Mouse (Mus musculus) E14TG2a.4 (cell line): ENCODE measurements at regions not wholly inside any gene's neighbourhood (a gene's known extent, or its start where the extent isn't known, plus 50 kb on each side); places are given as distances from the start of the nearest gene placed in this dataset.

Experiments
- H3K27me3 ChIP-seq: 2 replicates; pipeline ENCODE4 v1.6.1; 2014; ENCODE audit warnings: low read length, control low read depth; ENCODE audit not compliant: insufficient read depth
- H3K36me3 ChIP-seq: 2 replicates; pipeline ENCODE4 v1.6.1; 2014; ENCODE audit warnings: low read length, control low read depth; ENCODE audit not compliant: insufficient read depth
- H3K4me1 ChIP-seq: replicated peaks from 2 replicates; pipeline ENCODE4 v1.6.1; 2014; ENCODE audit warnings: low read depth, low read length, control low read depth
- H3K4me3 ChIP-seq: replicated peaks from 2 replicates; pipeline ENCODE4 v1.5.1; 2014; ENCODE audit warnings: mild to moderate bottlenecking, low read length
- H3K9me3 ChIP-seq: 2 replicates; pipeline ENCODE4 v1.6.1; 2014; ENCODE audit warnings: low read length, control low read depth
- CTCF ChIP-seq: conservative IDR thresholded peaks from 2 replicates; pipeline ENCODE4 v1.5.1; 2014; ENCODE audit warnings: low read length
- NANOG ChIP-seq: IDR thresholded peaks from 2 replicates; pipeline ENCODE4 v1.6.1; 2014; ENCODE audit warnings: borderline replicate concordance, low read length, mixed read lengths
- POU5F1 ChIP-seq: IDR thresholded peaks from 2 replicates; pipeline ENCODE4 v1.6.1; 2014; ENCODE audit warnings: low read length, borderline replicate concordance

DNA sequence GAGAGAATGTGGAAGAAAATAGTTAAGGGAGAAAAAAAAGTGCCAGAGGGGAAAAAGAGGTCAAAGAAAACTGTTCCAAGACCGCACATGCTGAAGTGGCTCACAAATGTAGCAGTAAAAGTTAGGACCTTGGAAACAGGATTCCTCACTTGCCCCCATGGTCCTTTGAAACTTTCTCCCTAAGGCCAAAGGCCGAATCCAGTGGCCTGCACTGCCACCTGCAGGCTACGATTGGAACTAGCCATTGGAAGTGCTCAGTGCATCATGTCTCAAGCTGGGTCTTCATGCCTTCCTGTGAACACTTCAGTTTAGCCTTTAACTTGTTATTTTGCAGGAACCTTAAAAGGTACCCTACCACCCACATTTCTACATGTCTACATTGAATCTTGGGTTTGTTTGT lies 56.3 kb upstream of the Mctp2 start:
- no peaks in the 10 kb centered on the region for H3K27me3 ChIP-seq
- no peak overlapping the region for H3K4me3 ChIP-seq
- no peaks in the 10 kb centered on the region for H3K36me3 ChIP-seq
- no peaks in the 10 kb centered on the region for H3K9me3 ChIP-seq
- H3K4me1 ChIP-seq, result peaks cover 11% of the 10 kb centered on the region
- TF ChIP-seq POU5F1 (no peak), CTCF (peak; percentile 92), NANOG (no peak)

DNA sequence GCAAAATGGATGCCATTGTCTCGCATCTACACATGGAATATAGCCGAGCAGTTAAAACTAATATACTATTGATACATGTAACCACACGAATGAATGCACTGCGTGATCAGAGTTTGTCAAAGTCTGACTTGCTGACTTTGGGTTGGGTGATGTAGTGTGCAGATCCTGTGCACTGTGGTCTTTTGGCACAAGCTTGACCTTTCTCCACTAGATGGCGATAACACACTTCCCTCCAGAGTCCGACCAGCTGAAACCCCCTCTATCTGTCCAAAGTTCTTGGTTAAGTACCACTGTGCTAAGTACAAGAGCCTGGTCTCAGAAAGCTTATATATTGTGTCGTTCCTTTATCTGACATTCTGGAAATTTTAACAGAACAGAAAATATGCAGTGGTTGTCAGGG lies 84.9 kb upstream of the Mctp2 start:
- H3K36me3 ChIP-seq, result no peaks in the 10 kb centered on the region

DNA sequence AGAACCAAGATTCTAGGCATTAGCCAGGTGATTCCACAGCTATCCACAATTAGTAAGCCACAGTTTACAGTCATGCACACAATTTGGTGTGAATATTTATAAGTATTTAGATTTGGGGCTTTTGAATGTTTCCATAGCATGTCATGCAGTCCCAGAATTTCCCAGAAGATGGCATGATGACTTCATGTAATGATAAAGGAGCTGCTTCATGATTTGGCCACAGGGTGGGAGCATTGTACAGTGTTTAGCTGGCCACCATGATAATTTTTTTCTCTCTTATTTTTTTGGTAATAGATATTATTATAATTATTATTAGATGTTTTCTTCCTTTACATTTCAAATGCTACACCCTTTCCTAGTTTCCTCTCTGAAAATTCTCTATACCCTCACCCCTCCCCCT lies 93.6 kb upstream of the Mctp2 start:
- Histone ChIP-seq H3K4me1 (no peaks in the 10 kb centered on the region), H3K27me3 (no peaks in the 10 kb centered on the region), H3K36me3 (no peaks in the 10 kb centered on the region), H3K4me3 (no peak overlapping the region), H3K9me3 (no peaks in the 10 kb centered on the region)
- TF ChIP-seq POU5F1 (no peak), CTCF (peak; percentile 61)

More for the DNA sequence above, 84.9 kb upstream of the Mctp2 start:
- H3K9me3 ChIP-seq, result no peaks in the 10 kb centered on the region
- no peak overlapping the region for H3K4me3 ChIP-seq
- H3K4me1 ChIP-seq, result no peaks in the 10 kb centered on the region
- H3K27me3 ChIP-seq, result no peaks in the 10 kb centered on the region
- TF ChIP-seq NANOG (no peak), CTCF (peak; percentile 73), POU5F1 (no peak)

DNA sequence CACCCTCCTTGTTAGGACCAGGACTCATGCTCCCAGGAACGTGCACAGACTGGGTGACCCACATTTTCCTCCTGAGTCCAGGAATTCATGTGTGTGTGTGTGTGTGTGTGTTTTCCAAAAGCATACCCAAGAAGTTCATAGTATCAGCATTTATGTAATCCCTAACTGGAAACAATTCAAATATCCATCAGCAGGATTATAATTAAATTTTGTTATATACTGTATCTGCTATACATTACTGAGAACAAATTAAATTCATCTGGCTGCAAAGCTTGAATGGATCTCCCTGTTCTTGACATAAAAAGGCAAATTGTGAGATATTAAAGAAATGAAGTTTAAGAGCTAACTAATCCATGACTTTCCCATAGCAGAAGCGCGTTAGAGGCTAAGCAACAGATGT lies 99.7 kb upstream of the Mctp2 start:
- no peak overlapping the region for H3K4me3 ChIP-seq
- no peaks in the 10 kb centered on the region for H3K4me1 ChIP-seq
- no peaks in the 10 kb centered on the region for H3K27me3 ChIP-seq
- TF ChIP-seq CTCF (no peak), POU5F1 (no peak), NANOG (no peak)
- H3K9me3 ChIP-seq, result no peaks in the 10 kb centered on the region
- no peaks in the 10 kb centered on the region for H3K36me3 ChIP-seq

DNA sequence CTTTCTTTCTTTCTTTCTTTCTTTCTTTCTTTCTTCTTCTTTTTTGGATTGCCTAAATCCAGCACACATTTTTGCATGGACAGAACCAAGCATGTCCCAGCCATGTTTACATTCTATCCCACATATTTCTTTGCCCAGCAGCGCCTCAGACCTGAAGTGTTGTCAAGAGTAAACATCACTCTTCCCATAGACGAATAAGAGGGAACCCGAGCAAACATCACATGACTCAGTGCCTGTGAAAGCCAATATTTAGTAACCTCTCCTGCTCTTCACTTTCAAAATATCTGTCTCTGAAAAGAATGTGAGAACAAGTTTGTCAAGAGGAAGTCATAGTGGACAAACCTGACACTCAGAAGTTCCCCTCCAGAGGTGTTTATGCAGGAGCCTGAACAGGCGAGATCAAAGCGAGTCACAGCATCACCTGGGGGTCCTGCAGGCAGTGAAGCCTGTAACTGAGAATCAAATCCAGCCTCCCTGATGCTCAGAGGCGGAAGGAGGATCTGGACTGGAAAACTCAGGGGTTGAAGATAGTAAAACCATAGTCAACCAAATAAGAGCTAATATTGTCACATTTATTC lies 102.1 kb upstream of the Mctp2 start:
- H3K36me3 ChIP-seq, result no peaks in the 10 kb centered on the region
- no peak for TF ChIP-seq CTCF
- TF ChIP-seq POU5F1, result no peak
- no peak for TF ChIP-seq NANOG
- no peaks in the 10 kb centered on the region for H3K9me3 ChIP-seq
- H3K27me3 ChIP-seq, result no peaks in the 10 kb centered on the region
- no peak overlapping the region for H3K4me3 ChIP-seq
- H3K4me1 ChIP-seq, result no peaks in the 10 kb centered on the region

DNA sequence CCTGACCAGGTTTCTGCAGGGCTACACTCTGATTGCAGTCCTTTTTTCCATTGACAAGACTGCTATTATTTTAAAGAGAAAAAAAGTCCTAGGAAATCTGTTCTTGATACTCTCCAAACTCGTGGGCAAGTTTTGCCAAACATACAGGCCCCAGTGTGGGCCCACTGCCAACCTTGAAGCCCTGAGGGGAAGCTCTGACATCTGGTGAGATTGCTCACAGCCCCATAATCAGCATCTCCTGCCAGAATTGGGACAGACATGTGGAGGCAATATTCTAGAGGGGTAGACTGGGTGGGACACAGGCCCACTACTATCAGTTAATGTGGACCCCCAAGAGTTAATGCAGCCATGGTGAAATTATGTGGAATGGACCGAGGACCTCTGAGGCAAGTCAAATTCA lies 132.1 kb upstream of the Mctp2 start:
- no peaks in the 10 kb centered on the region for H3K27me3 ChIP-seq
- TF ChIP-seq NANOG, result no peak
- TF ChIP-seq POU5F1, result no peak
- TF ChIP-seq CTCF, result no peak
- H3K36me3 ChIP-seq, result no peaks in the 10 kb centered on the region
- H3K4me3 ChIP-seq, result no peak overlapping the region
- H3K4me1 ChIP-seq, result no peaks in the 10 kb centered on the region
- no peaks in the 10 kb centered on the region for H3K9me3 ChIP-seq

DNA sequence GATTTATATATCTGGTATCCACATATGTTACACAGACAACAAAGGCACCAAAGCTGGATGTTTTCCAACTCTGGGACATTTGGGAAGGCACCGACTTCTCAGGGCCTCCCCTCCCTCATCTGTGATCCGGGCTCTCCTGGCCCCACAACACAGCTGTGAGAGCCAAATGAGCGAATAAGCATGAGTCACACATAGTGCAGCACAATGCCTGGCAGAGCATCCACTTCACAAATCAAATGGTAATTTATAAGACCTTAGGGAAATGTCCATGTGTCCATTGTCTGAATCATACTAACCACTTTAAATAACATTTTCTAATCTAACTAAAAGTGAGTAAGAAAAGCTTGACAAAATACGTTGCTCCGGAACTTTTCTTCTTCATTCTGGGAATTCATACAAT lies 135.6 kb upstream of the Mctp2 start:
- Histone ChIP-seq H3K27me3 (no peaks in the 10 kb centered on the region), H3K36me3 (no peaks in the 10 kb centered on the region), H3K9me3 (no peaks in the 10 kb centered on the region), H3K4me1 (no peaks in the 10 kb centered on the region), H3K4me3 (no peak overlapping the region)
- TF ChIP-seq NANOG, result no peak
- no peak for TF ChIP-seq POU5F1
- no peak for TF ChIP-seq CTCF

DNA sequence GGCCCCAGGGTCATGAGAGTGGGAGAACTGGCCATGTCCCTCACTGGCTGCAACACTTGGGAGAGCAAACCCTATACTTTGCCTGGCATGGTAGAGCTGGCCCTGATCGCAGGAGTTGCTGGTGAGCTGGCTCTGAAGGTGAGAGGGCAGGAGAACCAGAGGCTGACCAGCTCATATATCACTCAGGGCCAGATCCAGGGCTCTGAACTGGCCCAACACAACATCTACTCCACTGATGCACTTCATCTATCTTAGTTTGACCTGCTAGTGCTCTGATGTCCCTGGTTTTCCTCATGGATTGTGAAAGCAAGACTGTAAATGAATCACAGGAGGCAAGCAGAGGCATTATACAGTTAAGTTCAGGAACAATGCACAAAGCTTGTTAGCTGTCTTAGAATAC lies 137.6 kb upstream of the Mctp2 start:
- Histone ChIP-seq H3K4me1 (no peaks in the 10 kb centered on the region), H3K4me3 (no peak overlapping the region), H3K27me3 (no peaks in the 10 kb centered on the region), H3K9me3 (no peaks in the 10 kb centered on the region), H3K36me3 (no peaks in the 10 kb centered on the region)
- no peak for TF ChIP-seq POU5F1
- no peak for TF ChIP-seq CTCF
- no peak for TF ChIP-seq NANOG

DNA sequence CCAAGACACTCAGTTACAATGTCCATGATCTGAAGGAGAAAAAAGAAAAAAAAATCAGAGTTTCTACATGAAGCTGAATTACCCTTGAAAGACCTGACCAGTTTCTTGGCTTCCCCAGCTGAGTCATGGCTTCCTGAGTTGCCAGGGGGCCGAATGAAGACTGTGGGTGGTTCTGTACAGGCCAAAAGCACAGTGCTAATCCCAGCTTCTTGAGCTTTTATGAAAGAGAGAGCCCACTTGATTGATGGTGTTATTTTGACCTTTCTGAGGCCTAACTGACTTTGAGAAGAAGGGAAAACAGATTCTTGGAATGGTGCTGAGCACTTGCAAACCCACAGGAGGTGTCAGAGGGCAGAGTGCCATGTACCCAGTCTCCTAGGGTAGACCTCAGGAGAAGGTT lies 138.4 kb upstream of the Mctp2 start:
- Histone ChIP-seq H3K27me3 (no peaks in the 10 kb centered on the region), H3K4me1 (no peaks in the 10 kb centered on the region), H3K9me3 (no peaks in the 10 kb centered on the region), H3K36me3 (no peaks in the 10 kb centered on the region), H3K4me3 (no peak overlapping the region)
- TF ChIP-seq NANOG (no peak), POU5F1 (no peak), CTCF (no peak)
